Mouse (Mus musculus) brain, adult 10 weeks (tissue): ENCODE measurements around the gene BC004004. TPM values are rescaled to one million over a fixed set of nuclear protein-coding genes. Genes with fewer than 3 reads are reported as not detected.

ENCODE experiments used
- polyA plus RNA-seq: library from polyadenylated mRNA; stranded (reverse); fragments of 350-450 nt; fragmentation: Illumina TruSeq; extraction: RNeasy Lipid Tissue Mini Kit (QIAGEN cat#74804); gene quantifications from one replicate; pipeline ENCODE4 v1.2.3, GENCODE M21; 2015; ENCODE audit warnings: low read depth, low replicate concordance

The BC004004 gene
- 125 TPM for polyA plus RNA-seq

GRCm38 (mm10) chr17:29268682-29269348 lies at the start of gene BC004004:
TSS of gene BC004004 (plus strand) at chr17:29268788.

GRCm38 (mm10) chr17:29237772-29238420 lies 30.7 kb upstream of the BC004004 start, which contains the start of gene Cpne5:
TSS of gene Cpne5 (minus strand) at chr17:29238167.

GRCm38 (mm10) chr17:29263840-29264633 lies 4.6 kb upstream of the BC004004 start, which contains the start of gene Ppil1:
TSS of gene Ppil1 (minus strand) at chr17:29264186.

GRCm38 (mm10) chr17:29317380-29317779 lies 48.8 kb downstream of the BC004004 start, which contains the start of gene Pi16:
TSS of gene Pi16 (plus strand) at chr17:29317680.

GRCm38 (mm10) chr17:29347645-29348256 lies 79.2 kb downstream of the BC004004 start, which contains the start of gene Mtch1:
TSS of gene Mtch1 (minus strand) at chr17:29347934.

GRCm38 (mm10) chr17:29360761-29361221 lies 92.2 kb downstream of the BC004004 start, which contains the start of gene Fgd2:
TSS of gene Fgd2 (plus strand) at chr17:29360914.

Other genes starting within 250 kb of the BC004004 start
- 175 TPM for gene Srsf3, start 236.2 kb upstream of the BC004004 start, polyA plus RNA-seq
- 26.4 TPM for gene Cdkn1a, start 177.8 kb upstream of the BC004004 start, polyA plus RNA-seq
- gene Rab44, start 154.6 kb upstream of the BC004004 start, polyA plus RNA-seq: not detected
- 90.6 TPM for gene Cpne5, start 30.6 kb upstream of the BC004004 start, polyA plus RNA-seq
- 36.2 TPM for gene Ppil1, start 4.6 kb upstream of the BC004004 start, polyA plus RNA-seq
- gene Pi16, start 48.9 kb downstream of the BC004004 start, polyA plus RNA-seq: 0.76 TPM
- 584 TPM for gene Mtch1, start 79.1 kb downstream of the BC004004 start, polyA plus RNA-seq
- gene Fgd2, start 92.1 kb downstream of the BC004004 start, polyA plus RNA-seq: 8.8 TPM
- gene Pim1, start 222.0 kb downstream of the BC004004 start, polyA plus RNA-seq: 3.9 TPM